Mouse (Mus musculus) forebrain, postnatal 0 days (tissue): ENCODE measurements around the gene Hist1h2be. TPM values are rescaled to one million over a fixed set of nuclear protein-coding genes. Genes with fewer than 3 reads are reported as not detected.
A peak's percentile ranks its signal among the peaks of the same experiment; 100 is the strongest.

Source experiments
- ATAC-seq: fragments of 200-750 bp; cut with Nextera tagmentation; 2 replicates; pipeline ENCODE4 v1.8.0; 2017; ENCODE audit warnings: mild to moderate bottlenecking, moderate library complexity
- DNase-seq: peaks from one replicate; pipeline ENCODE4 v3.0.0-alpha.2; 2015
- H3K27ac ChIP-seq: fragments of 300-500 bp; sonication (generic); 2 replicates; pipeline ENCODE4 v1.5.1; 2014; ENCODE audit warnings: low read depth, mild to moderate bottlenecking, antibody characterized with exemption, low read length, moderate library complexity, mixed read lengths
- H3K27me3 ChIP-seq: fragments of 300-500 bp; sonication (generic); 2 replicates; pipeline ENCODE4 v1.6.1; 2014; ENCODE audit warnings: mild to moderate bottlenecking, low read length, mixed read lengths; ENCODE audit not compliant: insufficient read depth
- H3K36me3 ChIP-seq: fragments of 300-500 bp; sonication (generic); 2 replicates; pipeline ENCODE4 v1.6.1; 2014; ENCODE audit warnings: mild to moderate bottlenecking, moderate library complexity; ENCODE audit not compliant: insufficient read depth
- H3K4me1 ChIP-seq: fragments of 300-500 bp; sonication (generic); 2 replicates; pipeline ENCODE4 v1.6.1; 2014; ENCODE audit warnings: antibody characterized with exemption; ENCODE audit not compliant: insufficient read depth
- H3K4me2 ChIP-seq: fragments of 300-500 bp; sonication (generic); 2 replicates; pipeline ENCODE4 v1.6.1; 2014; ENCODE audit warnings: low read depth, mild to moderate bottlenecking, moderate library complexity
- H3K4me3 ChIP-seq: fragments of 300-500 bp; sonication (generic); 2 replicates; pipeline ENCODE4 v1.5.1; 2014; ENCODE audit warnings: low read depth, low read length, mixed read lengths
- H3K9ac ChIP-seq: fragments of 300-500 bp; sonication (generic); 2 replicates; pipeline ENCODE4 v1.6.1; 2014; ENCODE audit warnings: mild to moderate bottlenecking
- H3K9me3 ChIP-seq: fragments of 300-500 bp; sonication (generic); 2 replicates; pipeline ENCODE4 v1.6.1; 2016; ENCODE audit warnings: low read length
- CTCF ChIP-seq: sonication (generic); IDR thresholded peaks from 2 replicates; pipeline ENCODE4 v1.5.1; 2016; ENCODE audit warnings: antibody characterized with exemption, control low read depth, low read depth
- WGBS: fragments of 180-500 bp; shearing (Covaris S2); extraction: QIAGEN DNeasy Blood & Tissue Kit; methylation state at CpG from one replicate; pipeline ENCODE4 v1.1.7; 2014; 5-methylcytosine and 5-hydroxymethylcytosine counted together
- polyA plus RNA-seq: library from polyadenylated mRNA; unstranded; fragments of >200 nt; fragmentation: Nextera tagmentation; extraction: Ambion mirVana; gene quantifications from 2 replicates; pipeline ENCODE4 v1.2.1, GENCODE M21; 2015
- total RNA-seq: library from RNA; depleted of rRNA; stranded (reverse); fragments of >200 nt; gene quantifications from 2 replicates; pipeline ENCODE4 v1.2.3, GENCODE M21; 2014

Gene Hist1h2be
- total and polyA plus RNA-seq, 2 experiments from 2014 or later, result 0.31 to 98.5 TPM

DNA sequence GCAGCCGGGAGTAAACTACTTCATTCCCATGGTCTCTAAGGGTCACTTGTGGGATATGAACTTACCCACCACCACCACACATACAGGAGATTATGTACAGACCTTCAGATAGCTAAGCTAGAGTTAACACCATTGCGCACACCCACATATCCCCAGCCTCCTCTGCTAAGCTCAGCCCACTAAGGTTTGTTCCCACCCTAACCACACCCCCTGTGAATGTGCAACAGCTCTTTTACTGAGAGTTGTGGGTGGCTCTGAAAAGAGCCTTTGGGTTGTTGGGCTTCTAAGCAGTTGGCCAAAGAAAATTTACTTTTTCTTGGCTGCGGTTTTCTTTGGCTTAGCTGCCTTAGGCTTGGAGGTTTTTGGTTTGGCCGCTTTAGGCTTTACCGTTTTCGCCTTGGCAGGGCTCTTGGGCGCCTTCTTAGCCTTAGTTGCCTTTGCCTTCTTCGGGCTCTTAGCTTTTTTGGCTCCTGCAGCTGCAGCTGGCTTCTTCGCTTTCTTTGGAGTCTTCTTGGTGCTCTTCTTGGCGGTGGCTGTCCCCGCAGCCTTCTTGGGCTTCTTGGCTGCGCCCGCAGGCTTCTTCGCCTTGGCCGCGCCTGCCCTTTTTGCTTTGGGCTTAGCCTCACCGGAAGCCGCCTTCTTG lies 729 bp upstream of the Hist1h2be start:
- ATAC-seq (peak; percentile 88), DNase-seq (peak; percentile 81)
- Histone ChIP-seq H3K4me2 (peak overlapping the region; percentile 83), H3K27ac (peak overlapping the region; percentile 93), H3K9me3 (no peaks in the 10 kb centered on the region), H3K36me3 (no peaks in the 10 kb centered on the region), H3K9ac (peak overlapping the region; percentile 73), H3K4me1 (peaks cover 7% of the 10 kb centered on the region; the same call in 1 of the 2 replicates), H3K27me3 (no peaks in the 10 kb centered on the region), H3K4me3 (peak overlapping the region; percentile 47)
- under 1% methylated on average over 18 of the region's 18 CpGs for WGBS
- no peak for TF ChIP-seq CTCF

GRCm38 (mm10) chr13:23620056-23620732 lies 730 bp downstream of the Hist1h2be start:
- no peaks in the 10 kb centered on the region for H3K27me3 ChIP-seq
- no peak for TF ChIP-seq CTCF
- H3K4me3 ChIP-seq, result peak overlapping the region; percentile 47
- no peaks in the 10 kb centered on the region for H3K9me3 ChIP-seq
- peak overlapping the region; percentile 83 for H3K4me2 ChIP-seq
- peaks cover 7% of the 10 kb centered on the region; the same call in 1 of the 2 replicates for H3K4me1 ChIP-seq
- no peak for DNase-seq
- 37% methylated on average over 12 of the region's 12 CpGs for WGBS
- H3K9ac ChIP-seq, result peak overlapping the region; percentile 73
- no peaks in the 10 kb centered on the region for H3K36me3 ChIP-seq
- peak overlapping the region; percentile 93 for H3K27ac ChIP-seq
- ATAC-seq, result no peak

GRCm38 (mm10) chr13:23611638-23612037 lies 9.3 kb downstream of the Hist1h2be start:
- no peak overlapping the region for H3K9ac ChIP-seq
- no peaks in the 10 kb centered on the region for H3K4me1 ChIP-seq
- 83% methylated on average over 3 of the region's 3 CpGs for WGBS
- DNase-seq (no peak), ATAC-seq (no peak)
- no peaks in the 10 kb centered on the region for H3K27me3 ChIP-seq
- no peaks in the 10 kb centered on the region for H3K36me3 ChIP-seq
- H3K27ac ChIP-seq, result no peak overlapping the region
- H3K4me3 ChIP-seq, result no peak overlapping the region
- TF ChIP-seq CTCF, result no peak
- H3K4me2 ChIP-seq, result no peak overlapping the region
- no peaks in the 10 kb centered on the region for H3K9me3 ChIP-seq

- no peak for ATAC-seq
- no peak for DNase-seq
- H3K36me3 ChIP-seq, result no peaks in the 10 kb centered on the region
- no peak overlapping the region for H3K4me2 ChIP-seq
- no peak overlapping the region for H3K27ac ChIP-seq
- no peaks in the 10 kb centered on the region for H3K4me1 ChIP-seq
- H3K9me3 ChIP-seq, result no peaks in the 10 kb centered on the region
- H3K9ac ChIP-seq, result no peak overlapping the region
- WGBS, result 63% methylated on average over 2 of the region's 2 CpGs
- H3K4me3 ChIP-seq, result no peak overlapping the region
- no peak for TF ChIP-seq CTCF
- no peaks in the 10 kb centered on the region for H3K27me3 ChIP-seq
Observed at GRCm38 (mm10) chr13:23610393-23610792, 10.5 kb downstream of the Hist1h2be start.

- TF ChIP-seq CTCF, result no peak
- Histone ChIP-seq H3K36me3 (no peaks in the 10 kb centered on the region), H3K9me3 (no peaks in the 10 kb centered on the region), H3K4me3 (no peak overlapping the region), H3K9ac (no peak overlapping the region), H3K27me3 (no peaks in the 10 kb centered on the region), H3K4me2 (no peak overlapping the region), H3K4me1 (no peaks in the 10 kb centered on the region), H3K27ac (no peak overlapping the region)
- no peak for DNase-seq
- no peak for ATAC-seq
Observed at GRCm38 (mm10) chr13:23609844-23610243, 11.1 kb downstream of the Hist1h2be start.

GRCm38 (mm10) chr13:23609209-23609608 lies 11.7 kb downstream of the Hist1h2be start:
- H3K9ac ChIP-seq, result no peak overlapping the region
- ATAC-seq, result no peak
- no peak for DNase-seq
- H3K4me3 ChIP-seq, result no peak overlapping the region
- H3K27me3 ChIP-seq, result no peaks in the 10 kb centered on the region
- H3K27ac ChIP-seq, result no peak overlapping the region
- no peaks in the 10 kb centered on the region for H3K4me1 ChIP-seq
- no peak overlapping the region for H3K4me2 ChIP-seq
- 93% methylated on average over 4 of the region's 4 CpGs for WGBS
- H3K36me3 ChIP-seq, result no peaks in the 10 kb centered on the region
- no peak for TF ChIP-seq CTCF
- H3K9me3 ChIP-seq, result no peaks in the 10 kb centered on the region

- no peak for ATAC-seq
Observed at GRCm38 (mm10) chr13:23605052-23605451, 15.9 kb downstream of the Hist1h2be start.

More at GRCm38 (mm10) chr13:23605052-23605451, 15.9 kb downstream of the Hist1h2be start:
- DNase-seq, result no peak
- no peaks in the 10 kb centered on the region for H3K4me1 ChIP-seq
- no peaks in the 10 kb centered on the region for H3K27me3 ChIP-seq
- H3K9me3 ChIP-seq, result no peaks in the 10 kb centered on the region
- no peak overlapping the region for H3K9ac ChIP-seq
- H3K27ac ChIP-seq, result no peak overlapping the region
- TF ChIP-seq CTCF, result no peak
- no peak overlapping the region for H3K4me3 ChIP-seq
- WGBS, result 87% methylated on average over 3 of the region's 3 CpGs
- no peaks in the 10 kb centered on the region for H3K36me3 ChIP-seq
- no peak overlapping the region for H3K4me2 ChIP-seq
